Mouse (Mus musculus): ENCODE measurements around the gene Adamts17.

Gene Adamts17

GRCm38 (mm10) chr7:66933251-66933650 is 93.7 kb downstream of the Adamts17 start:
- no peaks in the 10 kb centered on the region for H3K27me3 ChIP-seq (ENCODE audit: control insufficient read depth, insufficient read depth, low read length, poor library complexity, severe bottlenecking)
- no peak for DNase-seq (ENCODE audit: low read depth, low spot score)
- no peaks in the 10 kb centered on the region for H3K36me3 ChIP-seq (ENCODE audit: control insufficient read depth, insufficient read depth, low read length, poor library complexity, severe bottlenecking)

- Histone ChIP-seq H3K27me3 (ENCODE audit: control insufficient read depth, insufficient read depth, low read length, poor library complexity, severe bottlenecking) (no peaks in the 10 kb centered on the region), H3K36me3 (ENCODE audit: control insufficient read depth, insufficient read depth, low read length, poor library complexity, severe bottlenecking) (no peaks in the 10 kb centered on the region)
- no peak for DNase-seq (ENCODE audit: low read depth, low spot score)
Observed at GRCm38 (mm10) chr7:66934062-66934461, 94.5 kb downstream of the Adamts17 start.

DNA sequence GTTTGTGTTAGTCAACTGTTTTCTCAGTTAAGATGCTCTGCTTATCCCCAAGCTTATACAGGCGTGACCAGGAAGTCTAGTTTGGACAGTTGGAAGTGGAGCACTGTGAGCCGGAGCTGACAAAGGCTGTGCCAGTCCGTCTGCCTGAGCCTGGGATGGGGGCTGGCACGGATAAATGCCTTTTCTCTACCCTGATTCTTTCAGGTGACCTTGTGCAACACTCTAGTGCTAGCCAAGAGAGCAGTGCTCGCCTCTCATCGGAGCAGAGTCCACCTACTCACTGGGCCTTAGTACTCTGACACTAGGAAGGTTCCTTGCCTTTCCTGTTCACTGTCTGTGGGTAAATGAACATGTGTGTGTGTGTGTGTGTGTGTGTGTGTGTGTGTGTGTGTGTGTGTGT is 95.5 kb downstream of the Adamts17 start:
- Histone ChIP-seq H3K36me3 (ENCODE audit: control insufficient read depth, insufficient read depth, low read length, poor library complexity, severe bottlenecking) (no peaks in the 10 kb centered on the region), H3K27me3 (ENCODE audit: control insufficient read depth, insufficient read depth, low read length, poor library complexity, severe bottlenecking) (no peaks in the 10 kb centered on the region)
- no peak for DNase-seq (ENCODE audit: low read depth, low spot score)

GRCm38 (mm10) chr7:66936042-66936755 is 96.7 kb downstream of the Adamts17 start:
- DNase-seq (ENCODE audit: low read depth, low spot score) = no peak
- H3K36me3 ChIP-seq (ENCODE audit: control insufficient read depth, insufficient read depth, low read length, poor library complexity, severe bottlenecking) = no peaks in the 10 kb centered on the region
- H3K27me3 ChIP-seq (ENCODE audit: control insufficient read depth, insufficient read depth, low read length, poor library complexity, severe bottlenecking) = no peaks in the 10 kb centered on the region

GRCm38 (mm10) chr7:66936911-66937310 is 97.4 kb downstream of the Adamts17 start:
- DNase-seq (ENCODE audit: low read depth, low spot score) = no peak
- Histone ChIP-seq H3K27me3 (ENCODE audit: control insufficient read depth, insufficient read depth, low read length, poor library complexity, severe bottlenecking) (no peaks in the 10 kb centered on the region), H3K36me3 (ENCODE audit: control insufficient read depth, insufficient read depth, low read length, poor library complexity, severe bottlenecking) (no peaks in the 10 kb centered on the region)

GRCm38 (mm10) chr7:66938988-66939783 is 99.7 kb downstream of the Adamts17 start:
- DNase-seq (ENCODE audit: low read depth, low spot score) = no peak
- no peaks in the 10 kb centered on the region for H3K36me3 ChIP-seq (ENCODE audit: control insufficient read depth, insufficient read depth, low read length, poor library complexity, severe bottlenecking)

GRCm38 (mm10) chr7:66940761-66941160 is 101.2 kb downstream of the Adamts17 start:
- no peaks in the 10 kb centered on the region for H3K27me3 ChIP-seq (ENCODE audit: control insufficient read depth, insufficient read depth, low read length, poor library complexity, severe bottlenecking)
- no peak for DNase-seq (ENCODE audit: low read depth, low spot score)
- no peaks in the 10 kb centered on the region for H3K36me3 ChIP-seq (ENCODE audit: control insufficient read depth, insufficient read depth, low read length, poor library complexity, severe bottlenecking)

More at GRCm38 (mm10) chr7:66938988-66939783, 99.7 kb downstream of the Adamts17 start:
- H3K27me3 ChIP-seq (ENCODE audit: control insufficient read depth, insufficient read depth, low read length, poor library complexity, severe bottlenecking) = no peaks in the 10 kb centered on the region

DNA sequence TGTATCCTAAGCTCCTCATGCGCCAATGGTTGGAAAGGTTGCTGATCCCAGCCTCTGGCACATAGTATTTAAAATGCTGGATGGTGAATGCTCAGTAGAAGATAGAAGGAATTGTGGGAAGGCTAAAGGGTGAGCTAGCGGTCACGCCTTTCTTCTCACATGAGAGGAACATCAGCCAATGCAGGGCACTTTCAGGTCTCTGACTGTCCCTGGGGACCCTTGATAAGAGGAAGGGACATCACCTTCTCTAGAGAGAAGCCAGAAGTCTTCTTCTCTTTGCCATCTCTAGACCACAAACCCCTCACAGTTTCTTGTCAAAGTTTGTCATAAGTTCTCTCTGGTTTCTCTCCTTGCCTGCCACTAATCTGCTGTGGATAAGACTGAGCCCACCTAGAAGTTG is 109.5 kb downstream of the Adamts17 start:
- H3K27me3 ChIP-seq (ENCODE audit: control insufficient read depth, insufficient read depth, low read length, poor library complexity, severe bottlenecking) = no peaks in the 10 kb centered on the region
- DNase-seq (ENCODE audit: low read depth, low spot score) = no peak
- no peaks in the 10 kb centered on the region for H3K36me3 ChIP-seq (ENCODE audit: control insufficient read depth, insufficient read depth, low read length, poor library complexity, severe bottlenecking)

DNA sequence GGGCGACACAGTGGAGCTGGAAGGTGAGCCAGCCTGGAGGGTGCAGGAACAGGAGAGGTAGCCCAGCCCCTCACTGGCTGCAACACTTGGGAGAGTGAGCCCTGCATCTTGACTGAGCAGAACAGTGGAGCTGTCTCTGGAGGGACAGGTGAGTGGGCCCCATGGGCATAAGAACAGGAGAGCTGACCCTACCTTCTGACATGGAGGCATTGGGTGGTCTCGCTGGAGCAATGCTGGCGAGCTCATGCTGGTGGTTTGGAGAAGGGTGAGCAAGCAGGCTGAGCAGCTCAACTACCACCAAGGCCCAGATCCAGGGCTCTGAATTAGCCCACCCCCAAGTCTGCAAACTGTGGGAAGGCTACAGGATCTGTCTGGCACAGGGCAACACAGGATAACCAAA is 113.4 kb downstream of the Adamts17 start:
- no peaks in the 10 kb centered on the region for H3K27me3 ChIP-seq (ENCODE audit: control insufficient read depth, insufficient read depth, low read length, poor library complexity, severe bottlenecking)
- H3K36me3 ChIP-seq (ENCODE audit: control insufficient read depth, insufficient read depth, low read length, poor library complexity, severe bottlenecking) = no peaks in the 10 kb centered on the region
- DNase-seq (ENCODE audit: low read depth, low spot score) = no peak

DNA sequence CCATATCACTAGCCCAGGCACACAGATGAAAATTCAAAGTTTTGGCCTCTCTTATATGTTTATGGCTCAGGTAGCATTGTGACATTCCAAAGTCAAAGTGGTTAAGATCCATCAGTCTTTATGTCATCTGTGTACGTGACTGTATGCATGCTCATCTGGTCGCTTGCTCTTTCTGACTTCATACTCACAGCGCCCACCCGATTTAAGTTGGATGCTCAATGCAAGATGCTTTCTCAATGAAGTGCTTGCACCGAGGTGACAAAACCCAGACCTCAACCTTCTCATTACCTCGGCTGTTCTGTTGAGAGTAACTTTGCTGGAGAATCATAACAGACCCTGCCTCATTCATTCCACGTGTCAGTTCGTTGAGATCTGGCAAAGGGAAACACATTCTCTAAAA is 114.5 kb downstream of the Adamts17 start:
- no peaks in the 10 kb centered on the region for H3K27me3 ChIP-seq (ENCODE audit: control insufficient read depth, insufficient read depth, low read length, poor library complexity, severe bottlenecking)
- no peaks in the 10 kb centered on the region for H3K36me3 ChIP-seq (ENCODE audit: control insufficient read depth, insufficient read depth, low read length, poor library complexity, severe bottlenecking)
- no peak for DNase-seq (ENCODE audit: low read depth, low spot score)

DNA sequence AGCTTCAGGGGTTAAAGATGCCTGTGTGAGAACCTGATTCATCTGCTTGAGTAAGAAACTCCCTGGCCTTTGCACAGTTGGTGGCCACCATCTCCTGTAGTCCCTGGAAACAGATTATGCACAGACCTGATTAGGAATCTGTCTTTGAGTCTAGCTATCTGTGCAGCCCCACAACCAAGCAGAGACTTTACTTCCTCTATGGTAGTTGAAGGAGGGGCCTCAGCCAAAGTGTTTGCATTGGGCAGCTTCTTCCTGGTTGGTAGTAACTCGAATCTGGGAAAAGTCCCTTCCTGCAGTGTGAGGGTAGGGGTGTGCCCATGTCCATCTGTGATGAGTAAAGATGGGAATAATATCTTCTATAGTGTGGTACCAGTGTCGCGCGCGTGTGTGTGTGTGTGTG is 115.2 kb downstream of the Adamts17 start:
- Histone ChIP-seq H3K27me3 (ENCODE audit: control insufficient read depth, insufficient read depth, low read length, poor library complexity, severe bottlenecking) (no peaks in the 10 kb centered on the region), H3K36me3 (ENCODE audit: control insufficient read depth, insufficient read depth, low read length, poor library complexity, severe bottlenecking) (no peaks in the 10 kb centered on the region)
- DNase-seq (ENCODE audit: low read depth, low spot score) = no peak

DNA sequence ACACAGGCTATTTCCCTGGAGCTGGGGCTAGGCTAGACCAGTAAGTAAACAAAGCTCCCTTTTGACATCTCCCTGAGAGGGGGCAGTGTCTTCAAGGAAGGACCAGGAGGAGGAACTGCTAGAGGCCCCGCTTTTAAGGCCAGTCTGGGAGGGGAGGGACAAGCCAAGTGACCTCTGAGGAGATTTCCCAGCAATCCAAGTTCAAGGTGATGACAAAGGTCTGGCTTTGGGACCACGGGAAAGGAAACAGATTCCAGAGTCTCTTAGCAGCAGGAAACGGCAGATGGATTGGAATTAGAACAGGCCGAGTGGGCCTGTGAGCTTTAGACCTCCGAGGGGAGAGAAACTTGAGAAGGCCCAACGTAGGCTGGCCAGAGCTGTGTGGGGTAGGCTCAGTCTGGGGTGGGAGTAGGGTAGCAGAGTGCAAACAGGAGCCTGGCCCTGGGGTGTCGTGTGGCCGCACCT is 116.0 kb downstream of the Adamts17 start:
- DNase-seq (ENCODE audit: low read depth, low spot score) = no peak
- Histone ChIP-seq H3K36me3 (ENCODE audit: control insufficient read depth, insufficient read depth, low read length, poor library complexity, severe bottlenecking) (no peaks in the 10 kb centered on the region), H3K27me3 (ENCODE audit: control insufficient read depth, insufficient read depth, low read length, poor library complexity, severe bottlenecking) (no peaks in the 10 kb centered on the region)

DNA sequence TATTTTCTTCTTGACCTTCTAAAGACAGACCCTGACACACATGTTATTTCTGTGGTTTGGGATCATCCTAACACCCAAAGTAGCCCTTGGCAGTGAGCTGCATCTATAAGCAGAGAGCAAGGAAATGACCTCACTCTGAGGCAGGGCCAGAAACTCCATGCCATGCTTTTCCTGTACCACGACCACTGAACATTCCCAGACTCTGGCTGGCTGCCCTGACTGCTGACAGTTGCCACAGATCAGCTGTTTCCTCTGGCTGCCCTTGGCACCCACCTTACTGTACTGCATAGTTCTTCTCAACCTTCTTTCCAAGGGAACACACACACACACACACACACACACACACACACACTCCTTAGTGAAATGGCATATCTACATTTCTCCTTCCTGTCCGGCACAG is 116.4 kb downstream of the Adamts17 start:
- Histone ChIP-seq H3K36me3 (ENCODE audit: control insufficient read depth, insufficient read depth, low read length, poor library complexity, severe bottlenecking) (no peaks in the 10 kb centered on the region), H3K27me3 (ENCODE audit: control insufficient read depth, insufficient read depth, low read length, poor library complexity, severe bottlenecking) (no peaks in the 10 kb centered on the region)
- DNase-seq (ENCODE audit: low read depth, low spot score) = no peak

- Histone ChIP-seq H3K36me3 (ENCODE audit: control insufficient read depth, insufficient read depth, low read length, poor library complexity, severe bottlenecking) (no peaks in the 10 kb centered on the region), H3K27me3 (ENCODE audit: control insufficient read depth, insufficient read depth, low read length, poor library complexity, severe bottlenecking) (no peaks in the 10 kb centered on the region)
- no peak for DNase-seq (ENCODE audit: low read depth, low spot score)
Observed at GRCm38 (mm10) chr7:66957764-66958163, 118.2 kb downstream of the Adamts17 start.

- DNase-seq (ENCODE audit: low read depth, low spot score) = no peak
- no peaks in the 10 kb centered on the region for H3K36me3 ChIP-seq (ENCODE audit: control insufficient read depth, insufficient read depth, low read length, poor library complexity, severe bottlenecking)
- H3K27me3 ChIP-seq (ENCODE audit: control insufficient read depth, insufficient read depth, low read length, poor library complexity, severe bottlenecking) = no peaks in the 10 kb centered on the region
Observed at GRCm38 (mm10) chr7:66960246-66961033, 120.9 kb downstream of the Adamts17 start.

All from splenic B cell, adult 2 months (primary cell).